ENCODE assay signal across 29 mouse cellular contexts in genomic region chrX:6518421-6518820, GRCm38 (mm10).
"Had no signal": no experiment of that assay in that cellular context is flagged by ENCODE, and none has a peak within 500 bp of the region (broad histone marks: within the 10 kb centered on the region; RNA-seq: fewer than 3 reads in every experiment).

No protein-coding gene starts in this region.

- H3K27ac ChIP-seq: left cerebral cortex, adult 2 months; limb, embryonic 10.5 days; limb, embryonic 12.5 days; limb, embryonic 13.5 days; limb, embryonic 15.5 days; liver, embryonic 12.5 days; liver, embryonic 13.5 days; liver, embryonic 14.5 days; liver, embryonic 15.5 days; lung, embryonic 15.5 days; macrophage; midbrain, embryonic 10.5 days; midbrain, embryonic 12.5 days; midbrain, embryonic 13.5 days; midbrain, embryonic 15.5 days; neural tube, embryonic 12.5 days had no signal

- H3K4me2 ChIP-seq: limb, embryonic 12.5 days; limb, embryonic 13.5 days; limb, embryonic 15.5 days; liver, embryonic 11.5 days; liver, embryonic 12.5 days; liver, embryonic 13.5 days; liver, embryonic 15.5 days; lung, embryonic 15.5 days; midbrain, embryonic 11.5 days; midbrain, embryonic 12.5 days; midbrain, embryonic 13.5 days; midbrain, embryonic 15.5 days; neural tube, embryonic 12.5 days had no signal

- H3K9ac ChIP-seq: limb, embryonic 12.5 days; limb, embryonic 13.5 days; limb, embryonic 15.5 days; liver, embryonic 12.5 days; liver, embryonic 13.5 days; liver, embryonic 14.5 days; liver, embryonic 15.5 days; liver, postnatal 0 days; lung, embryonic 15.5 days; midbrain, embryonic 12.5 days; midbrain, embryonic 13.5 days; midbrain, embryonic 15.5 days; neural tube, embryonic 12.5 days had no signal

- ATAC-seq: liver, embryonic 12.5 days; liver, postnatal 0 days; midbrain, embryonic 13.5 days; midbrain, embryonic 15.5 days; midbrain, embryonic 16.5 days had no signal

- H3K9me3 ChIP-seq: limb, embryonic 10.5 days; limb, embryonic 12.5 days; limb, embryonic 13.5 days; limb, embryonic 15.5 days; liver, embryonic 12.5 days; liver, embryonic 13.5 days; liver, embryonic 15.5 days; lung, embryonic 15.5 days; megakaryocyte, embryonic 14.5 days; midbrain, embryonic 10.5 days; midbrain, embryonic 12.5 days; midbrain, embryonic 13.5 days; midbrain, embryonic 15.5 days; neural tube, embryonic 12.5 days had no signal

- DNase-seq: left cerebral cortex, postnatal 4 days; liver; liver, embryonic 13.5 days; liver, postnatal 0 days; lung, adult 18-20 months; lung, postnatal 10 days; lung, postnatal 14 days; lung, postnatal 4 days; midbrain, embryonic 14.5 days had no signal

- H3K4me1 ChIP-seq: limb, embryonic 10.5 days; limb, embryonic 12.5 days; limb, embryonic 13.5 days; limb, embryonic 15.5 days; liver, embryonic 12.5 days; liver, embryonic 13.5 days; liver, embryonic 15.5 days; lung, embryonic 15.5 days; megakaryocyte, embryonic 14.5 days; midbrain, embryonic 10.5 days; midbrain, embryonic 12.5 days; midbrain, embryonic 13.5 days; midbrain, embryonic 15.5 days; neural tube, embryonic 12.5 days had no signal

- H3K36me3 ChIP-seq: limb, embryonic 10.5 days; limb, embryonic 12.5 days; limb, embryonic 13.5 days; limb, embryonic 15.5 days; liver, embryonic 12.5 days; liver, embryonic 13.5 days; liver, embryonic 15.5 days; lung, embryonic 15.5 days; midbrain, embryonic 10.5 days; midbrain, embryonic 12.5 days; midbrain, embryonic 13.5 days; midbrain, embryonic 15.5 days; neural tube, embryonic 12.5 days had no signal

- H3K27me3 ChIP-seq: limb, embryonic 12.5 days; limb, embryonic 13.5 days; limb, embryonic 15.5 days; liver, embryonic 12.5 days; liver, embryonic 13.5 days; liver, embryonic 15.5 days; lung, embryonic 15.5 days; megakaryocyte, embryonic 14.5 days; midbrain, embryonic 12.5 days; midbrain, embryonic 13.5 days; midbrain, embryonic 15.5 days; neural tube, embryonic 12.5 days had no signal

- H3K4me3 ChIP-seq: left cerebral cortex, adult 2 months; limb, embryonic 10.5 days; limb, embryonic 12.5 days; limb, embryonic 13.5 days; limb, embryonic 15.5 days; liver, embryonic 12.5 days; liver, embryonic 13.5 days; liver, embryonic 15.5 days; lung, embryonic 15.5 days; megakaryocyte, embryonic 14.5 days; midbrain, embryonic 10.5 days; midbrain, embryonic 12.5 days; midbrain, embryonic 13.5 days; midbrain, embryonic 15.5 days; myocyte; neural tube, embryonic 12.5 days had no signal
